Mouse (Mus musculus): ENCODE results near the gene Gpatch2. TPM values are rescaled to one million over a fixed set of nuclear protein-coding genes. Genes with fewer than 3 reads are reported as not detected.

The Gpatch2 gene
- polyA plus RNA-seq, 1 experiment from 2014 or later, result 27.2 TPM

GRCm38 (mm10) chr1:187321814-187322213 is 106.5 kb downstream of the Gpatch2 start:
- no peaks in the 10 kb centered on the region for H3K27me3 ChIP-seq (ENCODE audit: poor library complexity, severe bottlenecking)
- H3K36me3 ChIP-seq (replicated peaks), result peaks cover 4% of the 10 kb centered on the region; the same call in 1 of the 2 replicates
- no peak overlapping the region for H3K27ac ChIP-seq
- no peaks in the 10 kb centered on the region for H3K9me3 ChIP-seq
- no peaks in the 10 kb centered on the region for H3K4me1 ChIP-seq
- H3K4me3 ChIP-seq, result no peak overlapping the region
- no peak for DNase-seq (ENCODE audit: extremely low spot score, low spot score)
- 93% methylated on average over 3 of the region's 3 CpGs for WGBS

GRCm38 (mm10) chr1:187322505-187323208 is 107.3 kb downstream of the Gpatch2 start:
- WGBS, result 87% methylated on average over 8 of the region's 8 CpGs
- Histone ChIP-seq H3K27ac (no peak overlapping the region), H3K9me3 (no peaks in the 10 kb centered on the region), H3K27me3 (ENCODE audit: poor library complexity, severe bottlenecking) (no peaks in the 10 kb centered on the region), H3K4me1 (no peaks in the 10 kb centered on the region), H3K4me3 (no peak overlapping the region), H3K36me3 (replicated peaks) (peaks cover 4% of the 10 kb centered on the region; the same call in 1 of the 2 replicates)
- no peak for DNase-seq (ENCODE audit: extremely low spot score, low spot score)

GRCm38 (mm10) chr1:187323209-187323589 is 107.9 kb downstream of the Gpatch2 start:
- Histone ChIP-seq H3K27ac (no peak overlapping the region), H3K4me3 (no peak overlapping the region), H3K4me1 (peaks cover 3% of the 10 kb centered on the region; the same call in 1 of the 2 replicates), H3K9me3 (no peaks in the 10 kb centered on the region), H3K27me3 (ENCODE audit: poor library complexity, severe bottlenecking) (no peaks in the 10 kb centered on the region), H3K36me3 (replicated peaks) (peaks cover 4% of the 10 kb centered on the region; the same call in 1 of the 2 replicates)
- no peak for DNase-seq (ENCODE audit: extremely low spot score, low spot score)
- 96% methylated on average over 1 of the region's 1 CpGs for WGBS

- WGBS, result 41% methylated on average over 2 of the region's 2 CpGs
- Histone ChIP-seq H3K4me3 (no peak overlapping the region), H3K36me3 (replicated peaks) (peaks cover 14% of the 10 kb centered on the region), H3K4me1 (peaks cover 6% of the 10 kb centered on the region; the same call in 1 of the 2 replicates), H3K27me3 (ENCODE audit: poor library complexity, severe bottlenecking) (no peaks in the 10 kb centered on the region), H3K27ac (no peak overlapping the region), H3K9me3 (no peaks in the 10 kb centered on the region)
- DNase-seq (ENCODE audit: extremely low spot score, low spot score), result no peak
Observed at GRCm38 (mm10) chr1:187342551-187342950, 127.2 kb downstream of the Gpatch2 start.

GRCm38 (mm10) chr1:187345156-187345555 is 129.8 kb downstream of the Gpatch2 start:
- WGBS, result 70% methylated on average over 5 of the region's 5 CpGs
- no peaks in the 10 kb centered on the region for H3K9me3 ChIP-seq

GRCm38 (mm10) chr1:187346923-187347322 is 131.6 kb downstream of the Gpatch2 start:
- Histone ChIP-seq H3K4me1 (peaks cover 6% of the 10 kb centered on the region; the same call in 1 of the 2 replicates), H3K9me3 (no peaks in the 10 kb centered on the region), H3K27me3 (ENCODE audit: poor library complexity, severe bottlenecking) (no peaks in the 10 kb centered on the region), H3K27ac (no peak overlapping the region), H3K36me3 (replicated peaks) (peaks cover 36% of the 10 kb centered on the region), H3K4me3 (no peak overlapping the region)
- no peak for DNase-seq (ENCODE audit: extremely low spot score, low spot score)
- 92% methylated on average over 11 of the region's 11 CpGs for WGBS

More at GRCm38 (mm10) chr1:187345156-187345555, 129.8 kb downstream of the Gpatch2 start:
- DNase-seq (ENCODE audit: extremely low spot score, low spot score), result no peak
- H3K27ac ChIP-seq, result no peak overlapping the region
- no peaks in the 10 kb centered on the region for H3K27me3 ChIP-seq (ENCODE audit: poor library complexity, severe bottlenecking)
- H3K4me3 ChIP-seq, result no peak overlapping the region
- H3K36me3 ChIP-seq (replicated peaks), result peaks cover 33% of the 10 kb centered on the region
- H3K4me1 ChIP-seq, result peaks cover 6% of the 10 kb centered on the region; the same call in 1 of the 2 replicates

GRCm38 (mm10) chr1:187347606-187348005 is 132.3 kb downstream of the Gpatch2 start:
- no peaks in the 10 kb centered on the region for H3K27me3 ChIP-seq (ENCODE audit: poor library complexity, severe bottlenecking)
- H3K9me3 ChIP-seq, result no peaks in the 10 kb centered on the region
- peaks cover 5% of the 10 kb centered on the region; the same call in 1 of the 2 replicates for H3K4me1 ChIP-seq
- WGBS, result 88% methylated on average over 6 of the region's 6 CpGs
- no peak overlapping the region for H3K27ac ChIP-seq
- H3K36me3 ChIP-seq (replicated peaks), result peaks cover 36% of the 10 kb centered on the region
- no peak for DNase-seq (ENCODE audit: extremely low spot score, low spot score)
- no peak overlapping the region for H3K4me3 ChIP-seq

- Histone ChIP-seq H3K4me1 (0 out of 2 replicates have a peak, but pooled peaks cover 4% of the 10 kb centered on the region), H3K4me3 (no peak overlapping the region), H3K9me3 (no peaks in the 10 kb centered on the region), H3K27me3 (ENCODE audit: poor library complexity, severe bottlenecking) (no peaks in the 10 kb centered on the region), H3K27ac (no peak overlapping the region), H3K36me3 (replicated peaks) (peaks cover 35% of the 10 kb centered on the region)
- DNase-seq (ENCODE audit: extremely low spot score, low spot score), result no peak
- WGBS, result 96% methylated on average over 26 of the region's 26 CpGs
Observed at GRCm38 (mm10) chr1:187348053-187348820, 132.9 kb downstream of the Gpatch2 start.

- Histone ChIP-seq H3K4me1 (0 out of 2 replicates have a peak, but pooled peaks cover 4% of the 10 kb centered on the region), H3K9me3 (no peaks in the 10 kb centered on the region), H3K27me3 (ENCODE audit: poor library complexity, severe bottlenecking) (no peaks in the 10 kb centered on the region), H3K27ac (no peak overlapping the region), H3K4me3 (no peak overlapping the region), H3K36me3 (replicated peaks) (peaks cover 33% of the 10 kb centered on the region)
- 94% methylated on average over 14 of the region's 14 CpGs for whole genome bisulfite sequencing
- no peak for DNase-seq (ENCODE audit: extremely low spot score, low spot score)
Observed at GRCm38 (mm10) chr1:187348859-187349258, 133.6 kb downstream of the Gpatch2 start.

- Histone ChIP-seq H3K36me3 (replicated peaks) (no peaks in the 10 kb centered on the region), H3K9me3 (no peaks in the 10 kb centered on the region), H3K4me1 (peaks cover 16% of the 10 kb centered on the region), H3K27ac (no peak overlapping the region), H3K4me3 (no peak overlapping the region), H3K27me3 (ENCODE audit: poor library complexity, severe bottlenecking) (no peaks in the 10 kb centered on the region)
- no peak for DNase-seq (ENCODE audit: extremely low spot score, low spot score)
- WGBS, result 78% methylated on average over 15 of the region's 15 CpGs
Observed at GRCm38 (mm10) chr1:187356169-187356568, 140.9 kb downstream of the Gpatch2 start.

GRCm38 (mm10) chr1:187356904-187357303 is 141.6 kb downstream of the Gpatch2 start:
- H3K36me3 ChIP-seq (replicated peaks), result no peaks in the 10 kb centered on the region
- no peaks in the 10 kb centered on the region for H3K9me3 ChIP-seq
- H3K27ac ChIP-seq, result no peak overlapping the region
- H3K4me1 ChIP-seq, result peaks cover 17% of the 10 kb centered on the region
- DNase-seq (ENCODE audit: extremely low spot score, low spot score), result no peak
- no peak overlapping the region for H3K4me3 ChIP-seq
- WGBS, result 87% methylated on average over 8 of the region's 8 CpGs
- no peaks in the 10 kb centered on the region for H3K27me3 ChIP-seq (ENCODE audit: poor library complexity, severe bottlenecking)

- Histone ChIP-seq H3K36me3 (replicated peaks) (no peaks in the 10 kb centered on the region), H3K9me3 (no peaks in the 10 kb centered on the region), H3K27ac (no peak overlapping the region), H3K4me1 (peaks cover 24% of the 10 kb centered on the region), H3K27me3 (ENCODE audit: poor library complexity, severe bottlenecking) (no peaks in the 10 kb centered on the region), H3K4me3 (no peak overlapping the region)
- 33% methylated on average over 3 of the region's 3 CpGs for WGBS
- DNase-seq (ENCODE audit: extremely low spot score, low spot score), result no peak
Observed at GRCm38 (mm10) chr1:187360240-187360639, 144.9 kb downstream of the Gpatch2 start.

- no peaks in the 10 kb centered on the region for H3K36me3 ChIP-seq (replicated peaks)
- H3K4me3 ChIP-seq, result no peak overlapping the region
- no peaks in the 10 kb centered on the region for H3K9me3 ChIP-seq
- no peaks in the 10 kb centered on the region for H3K27me3 ChIP-seq (ENCODE audit: poor library complexity, severe bottlenecking)
- peaks cover 10% of the 10 kb centered on the region; the same call in 1 of the 2 replicates for H3K4me1 ChIP-seq
- DNase-seq (ENCODE audit: extremely low spot score, low spot score), result no peak
- no peak overlapping the region for H3K27ac ChIP-seq
- 89% methylated on average over 5 of the region's 5 CpGs for WGBS
Observed at GRCm38 (mm10) chr1:187362536-187362935, 147.2 kb downstream of the Gpatch2 start.

Data from forebrain, embryonic 10.5 days (tissue).